Mouse (Mus musculus) ovary, postnatal 36 days (tissue): ENCODE measurements around the gene Nr2c2ap.

Experiments
- DNase-seq: peaks from one replicate; pipeline ENCODE4 v3.0.0; 2022; ENCODE audit warnings: low spot score, mixed read lengths

The Nr2c2ap gene

GRCm38 (mm10) chr8:70120667-70121066 is 10.5 kb upstream of the Nr2c2ap start, which contains the start of gene Ncan:
Gene Ncan, minus strand, starts transcription at chr8:70120873.
- peak; percentile 60 for DNase-seq

- DNase-seq: peak; percentile 2
Observed at GRCm38 (mm10) chr8:70122863-70123262, 8.3 kb upstream of the Nr2c2ap start.

- no peak for DNase-seq
Observed at GRCm38 (mm10) chr8:70124992-70125391, 6.1 kb upstream of the Nr2c2ap start.

- peak; percentile 59 for DNase-seq
Observed at GRCm38 (mm10) chr8:70128435-70128834, 2.7 kb upstream of the Nr2c2ap start.

- peak; percentile 19 for DNase-seq
Observed at GRCm38 (mm10) chr8:70129309-70129952, 1.7 kb upstream of the Nr2c2ap start.

GRCm38 (mm10) chr8:70130066-70130465 is 1.1 kb upstream of the Nr2c2ap start:
- no peak for DNase-seq

- DNase-seq: no peak
Observed at GRCm38 (mm10) chr8:70134086-70134485, 3.0 kb downstream of the Nr2c2ap start.

- no peak for DNase-seq
Observed at GRCm38 (mm10) chr8:70134931-70135330, 3.8 kb downstream of the Nr2c2ap start.

GRCm38 (mm10) chr8:70136591-70136990 is 5.5 kb downstream of the Nr2c2ap start:
- DNase-seq: no peak

GRCm38 (mm10) chr8:70137890-70138289 is 6.8 kb downstream of the Nr2c2ap start:
- no peak for DNase-seq

- DNase-seq: peak; percentile 99
Observed at GRCm38 (mm10) chr8:70139026-70139857, 8.1 kb downstream of the Nr2c2ap start, which contains the start of the genes Rfxank, Borcs8 and Mef2b. Gene Rfxank, minus strand, starts transcription at chr8:70139154. Gene Borcs8, plus strand, starts transcription at chr8:70139499. Gene Mef2b, plus strand, starts transcription at chr8:70139711.

- no peak for DNase-seq
Observed at GRCm38 (mm10) chr8:70139981-70140380, 8.8 kb downstream of the Nr2c2ap start.

GRCm38 (mm10) chr8:70147678-70148607 is 16.8 kb downstream of the Nr2c2ap start:
- no peak for DNase-seq

- DNase-seq: no peak
Observed at GRCm38 (mm10) chr8:70150158-70150557, 19.0 kb downstream of the Nr2c2ap start.

GRCm38 (mm10) chr8:70152537-70153257 is 21.6 kb downstream of the Nr2c2ap start:
- DNase-seq: peak; percentile 67

GRCm38 (mm10) chr8:70157240-70157800 is 26.2 kb downstream of the Nr2c2ap start:
- DNase-seq: no peak

- DNase-seq: peak; percentile 75
Observed at GRCm38 (mm10) chr8:70158069-70158853, 27.1 kb downstream of the Nr2c2ap start.

GRCm38 (mm10) chr8:70159211-70159610 is 28.1 kb downstream of the Nr2c2ap start:
- DNase-seq: no peak

GRCm38 (mm10) chr8:70160015-70160414 is 28.9 kb downstream of the Nr2c2ap start:
- no peak for DNase-seq

GRCm38 (mm10) chr8:70163316-70163715 is 32.2 kb downstream of the Nr2c2ap start:
- DNase-seq: no peak
